Mouse (Mus musculus): Measurements from ENCODE around the gene Ywhab. TPM values are rescaled to one million over a fixed set of nuclear protein-coding genes. Genes with fewer than 3 reads are reported as not detected.

Ywhab gene
- 10 to 100 TPM; 39.0 to 41.5 (median 39.9) TPM for total RNA-seq (2022)

DNA sequence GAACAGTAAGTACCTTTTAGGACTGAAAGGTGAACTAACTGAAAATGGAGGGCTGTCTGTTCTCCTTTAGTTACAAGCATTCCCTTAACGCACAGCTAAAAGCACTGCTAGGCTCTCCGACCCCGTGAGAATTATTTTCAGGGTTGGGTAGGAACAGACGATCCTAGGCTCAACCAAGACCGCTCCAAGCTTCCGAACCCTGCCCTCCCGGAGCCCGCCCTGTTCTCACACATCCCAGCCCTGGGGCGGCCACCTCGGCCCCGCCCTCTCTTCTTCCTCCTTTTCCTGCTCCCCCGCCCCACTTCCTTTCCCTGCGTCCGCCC is at the start of gene Ywhab:
Gene Ywhab, plus strand, starts transcription at position 307 of the 323 bp plus-strand sequence.
- DNase-seq (ENCODE audit: low spot score in 2 of 2): no peak

DNA sequence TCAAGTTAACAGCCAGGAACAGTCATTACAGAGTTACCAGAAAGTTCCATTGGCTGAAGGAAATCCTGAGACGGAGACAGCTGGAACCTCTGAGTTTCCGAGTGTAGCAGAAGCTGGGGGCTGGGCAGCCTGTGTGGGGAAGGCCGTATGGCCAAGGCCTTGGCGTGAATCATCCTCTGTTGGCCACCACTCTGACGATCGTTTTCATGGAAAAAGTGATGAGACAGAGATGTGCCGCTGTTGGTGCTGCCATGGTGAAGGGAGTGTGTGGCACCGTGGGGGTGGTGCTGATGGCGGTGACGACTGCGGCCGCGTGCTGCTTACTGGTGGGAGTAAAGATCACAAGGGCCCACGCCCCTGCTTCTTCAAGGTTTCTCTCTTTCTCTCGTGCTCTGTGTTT is 48.5 kb upstream of the Ywhab start:
- no peak for DNase-seq (ENCODE audit: low spot score in 2 of 2)

DNA sequence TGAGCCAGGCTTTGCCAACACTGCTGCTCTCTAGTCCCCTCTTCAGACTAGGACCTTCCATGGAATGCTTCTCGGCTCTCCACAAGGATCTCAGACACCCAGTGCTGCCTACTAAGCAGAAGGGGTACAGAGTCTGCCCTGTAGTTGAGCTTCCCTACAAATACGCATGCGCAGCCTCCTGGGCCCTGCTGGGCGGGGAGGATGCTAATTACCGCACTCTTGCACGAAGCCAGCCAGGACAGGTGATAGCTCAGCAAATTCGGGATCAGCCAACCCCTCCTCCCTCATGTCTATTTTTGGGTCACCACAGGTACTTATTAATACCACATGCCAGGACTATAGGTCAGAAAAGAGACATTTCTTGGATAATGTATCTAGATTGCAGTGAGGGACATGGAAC is 46.8 kb upstream of the Ywhab start:
- DNase-seq (ENCODE audit: low spot score in 2 of 2): no peak

DNA sequence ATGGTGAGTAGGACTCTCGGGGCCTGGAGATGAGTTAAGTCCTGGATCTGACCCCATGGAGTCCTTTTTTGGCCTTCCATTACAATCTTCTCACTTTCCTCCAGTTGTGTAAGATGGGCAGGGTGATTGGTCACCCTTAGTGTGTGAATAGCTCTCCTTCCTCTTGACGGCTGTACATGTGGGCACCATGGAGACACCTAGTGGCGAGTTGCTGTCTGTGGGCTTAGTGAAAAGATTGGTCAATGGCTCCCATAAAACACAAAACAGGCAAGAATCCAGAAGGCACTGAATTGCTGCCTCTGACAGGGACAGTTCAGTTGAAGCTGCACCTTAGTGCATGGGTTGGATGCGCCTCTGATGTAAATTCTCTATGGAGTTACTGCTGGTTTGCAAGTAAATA is 43.0 kb upstream of the Ywhab start:
- peak; percentile 26 to 38 for DNase-seq (ENCODE audit: low spot score in 2 of 2)

DNA sequence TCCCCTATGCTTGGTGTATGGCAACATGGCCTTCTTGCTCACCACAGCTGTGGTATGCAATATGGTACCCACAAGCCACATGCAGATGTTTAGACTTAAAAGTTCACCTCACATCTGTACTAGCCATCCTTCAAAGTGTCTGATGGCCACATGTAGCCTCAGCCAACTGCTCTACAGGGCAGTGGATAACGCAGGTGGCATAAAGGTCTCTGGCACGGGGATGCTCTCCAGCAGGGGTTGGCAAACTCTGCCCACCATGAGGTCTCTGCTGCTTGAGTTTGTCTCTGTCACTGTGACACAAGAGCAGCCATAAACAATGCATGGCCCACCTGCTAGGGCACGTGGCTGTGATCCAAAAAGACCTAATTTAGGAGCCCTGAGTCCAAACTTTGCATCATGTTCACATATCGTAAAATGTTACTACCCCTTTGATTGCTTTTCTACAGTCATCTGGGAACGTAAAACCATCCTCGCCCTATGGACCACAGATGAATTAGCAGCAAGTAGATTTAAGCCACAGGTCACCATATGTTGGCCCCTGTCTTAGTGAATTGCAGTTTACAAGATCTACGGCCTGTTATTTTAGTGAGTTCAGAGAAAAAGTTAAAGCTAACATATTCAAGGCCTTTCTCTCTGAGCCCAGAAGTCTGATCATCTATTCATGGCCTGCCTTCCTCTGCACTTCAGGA is 41.0 kb upstream of the Ywhab start:
- DNase-seq (ENCODE audit: low spot score in 2 of 2): no peak

DNA sequence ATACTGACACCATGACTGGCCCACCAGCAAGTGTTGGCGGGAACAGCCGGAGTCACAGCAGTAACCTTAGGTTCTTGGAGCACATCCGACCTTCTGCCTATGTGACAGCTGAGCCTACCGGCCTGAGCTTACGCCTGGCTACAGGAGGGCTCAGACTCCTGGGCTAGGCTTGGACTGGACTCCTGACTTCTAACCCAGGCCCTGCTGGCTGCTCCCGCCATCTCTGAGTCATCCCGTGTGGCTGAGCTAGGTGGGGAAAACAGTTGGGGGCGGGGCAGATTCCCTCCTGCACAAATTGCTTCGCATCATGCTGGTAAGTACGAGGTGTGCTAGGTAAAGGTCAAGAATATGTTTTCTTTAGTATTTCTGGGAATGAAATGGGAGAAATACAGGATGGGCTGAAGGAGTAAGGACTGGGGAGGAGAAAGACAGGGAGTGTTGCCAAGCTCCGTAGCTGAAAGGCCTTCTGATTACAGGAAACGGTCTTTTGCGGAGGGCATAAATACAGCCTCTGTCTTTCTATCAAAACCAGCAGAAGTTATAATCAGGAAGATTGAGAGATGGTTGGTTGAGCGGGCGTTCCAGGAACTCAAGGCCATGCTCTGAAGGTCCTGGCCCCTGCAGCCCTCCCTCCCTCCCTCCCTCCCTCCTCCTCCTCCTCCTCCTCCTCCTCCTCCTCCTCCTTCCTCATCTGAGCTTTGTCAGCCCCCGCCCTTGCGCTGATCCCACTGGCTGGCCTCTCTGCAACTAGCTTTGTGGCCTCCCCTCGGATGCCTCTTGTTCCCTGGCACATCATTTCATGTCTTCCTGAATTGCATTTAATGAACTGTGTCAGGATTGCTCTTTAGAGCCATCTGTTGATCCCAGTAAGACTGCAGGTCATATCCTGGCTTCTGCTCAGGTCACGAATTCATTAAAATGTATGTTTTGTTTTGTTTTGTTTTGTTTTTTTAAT is 29.9 kb upstream of the Ywhab start:
- DNase-seq (ENCODE audit: low spot score in 2 of 2): no peak

DNA sequence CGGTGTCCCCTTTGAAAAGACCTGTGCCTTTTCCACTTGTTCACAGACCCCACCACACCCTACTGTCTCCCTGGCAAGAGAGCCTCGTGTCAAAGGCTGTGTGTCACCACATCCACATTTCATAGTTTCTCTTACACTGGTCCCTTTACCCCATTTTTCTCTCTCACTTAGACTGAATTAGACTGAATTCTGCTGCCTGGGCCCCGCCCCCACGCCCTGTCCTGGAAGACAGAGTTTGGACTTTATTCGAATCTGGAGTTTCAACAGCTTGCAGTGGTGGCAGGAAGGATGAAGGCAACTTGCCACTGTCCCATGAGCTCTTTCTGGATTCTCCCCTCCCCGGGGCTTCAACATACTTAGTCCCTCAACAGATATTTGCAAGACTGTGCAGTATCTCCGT is 29.1 kb upstream of the Ywhab start:
- DNase-seq (ENCODE audit: low spot score in 2 of 2): no peak

DNA sequence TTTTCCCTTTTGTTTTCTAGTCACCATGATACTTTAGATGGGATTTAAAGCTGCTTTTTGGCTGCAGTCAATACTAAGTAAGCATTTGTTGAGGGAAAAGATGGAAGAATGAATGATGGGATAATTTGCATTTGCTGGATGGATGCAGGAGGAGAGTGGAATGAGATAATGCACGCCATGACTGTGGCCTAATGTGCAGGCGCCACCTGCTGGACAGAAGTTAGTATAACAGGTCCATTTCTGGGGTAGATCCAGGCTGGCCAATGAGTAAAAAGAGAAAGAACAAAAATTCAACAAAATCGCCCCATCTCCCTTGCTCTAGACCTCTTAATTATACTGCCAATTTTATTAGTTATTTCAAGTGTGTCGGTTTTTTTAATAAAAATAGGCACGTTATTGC is 26.2 kb upstream of the Ywhab start:
- DNase-seq (ENCODE audit: low spot score in 2 of 2): no peak

DNA sequence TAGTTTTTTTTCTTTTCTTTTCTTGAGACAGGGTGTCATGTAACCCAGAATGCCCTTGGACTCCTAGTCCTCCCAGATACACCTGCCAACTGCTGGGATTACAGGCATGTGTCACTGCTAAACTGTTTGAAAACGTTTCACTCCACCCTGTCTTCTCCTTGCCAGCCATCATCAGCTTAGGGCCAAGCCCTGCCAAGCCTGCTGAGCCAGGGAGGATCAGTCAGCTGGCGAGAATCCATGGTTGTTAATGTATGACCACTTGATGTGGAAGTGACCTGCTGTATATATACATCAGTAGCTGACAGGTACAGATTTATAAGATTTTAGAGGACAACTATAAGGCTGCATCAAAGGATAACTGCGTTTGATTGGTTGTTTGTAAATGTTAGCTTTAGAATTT is 24.4 kb upstream of the Ywhab start:
- no peak for DNase-seq (ENCODE audit: low spot score in 2 of 2)

DNA sequence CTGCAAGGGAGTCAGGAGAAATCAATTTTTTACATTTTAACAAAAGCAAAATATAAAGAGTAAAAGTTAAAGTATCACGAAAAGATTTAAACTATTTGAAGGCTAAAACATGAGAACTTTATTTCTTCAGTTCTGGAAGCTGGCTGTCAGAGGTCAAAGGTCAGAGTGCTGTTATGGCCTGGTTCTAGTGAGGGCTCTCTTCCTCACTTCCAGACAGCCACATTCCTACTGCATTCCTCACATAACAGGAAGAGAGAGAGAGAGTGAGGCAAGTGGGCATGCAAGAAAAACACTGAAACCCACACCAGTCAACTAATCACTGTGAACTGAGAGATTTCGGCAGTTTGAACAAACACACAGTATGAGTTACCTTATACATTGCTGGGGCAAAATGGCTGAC is 20.7 kb upstream of the Ywhab start:
- DNase-seq (ENCODE audit: low spot score in 2 of 2): no peak

DNA sequence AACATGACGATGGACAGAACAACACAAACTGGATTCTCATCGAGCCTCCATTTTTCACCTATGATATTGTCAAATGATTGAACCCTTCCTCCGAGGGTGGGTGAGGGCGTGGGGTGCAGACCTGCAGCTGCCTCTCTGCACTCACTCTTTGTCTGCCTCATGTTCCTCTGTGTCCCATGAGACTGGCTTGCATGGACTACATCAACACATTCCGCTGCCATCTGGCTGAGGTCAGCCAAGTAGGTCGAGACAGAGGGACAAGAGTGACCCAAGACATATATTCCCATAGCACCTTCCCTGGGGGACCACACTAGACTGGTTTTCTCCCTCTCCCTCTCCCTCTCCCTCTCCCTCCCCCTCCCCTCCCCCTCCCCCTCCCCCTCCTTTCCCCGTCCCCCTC is 18.3 kb upstream of the Ywhab start:
- DNase-seq (ENCODE audit: low spot score in 2 of 2): no peak

DNA sequence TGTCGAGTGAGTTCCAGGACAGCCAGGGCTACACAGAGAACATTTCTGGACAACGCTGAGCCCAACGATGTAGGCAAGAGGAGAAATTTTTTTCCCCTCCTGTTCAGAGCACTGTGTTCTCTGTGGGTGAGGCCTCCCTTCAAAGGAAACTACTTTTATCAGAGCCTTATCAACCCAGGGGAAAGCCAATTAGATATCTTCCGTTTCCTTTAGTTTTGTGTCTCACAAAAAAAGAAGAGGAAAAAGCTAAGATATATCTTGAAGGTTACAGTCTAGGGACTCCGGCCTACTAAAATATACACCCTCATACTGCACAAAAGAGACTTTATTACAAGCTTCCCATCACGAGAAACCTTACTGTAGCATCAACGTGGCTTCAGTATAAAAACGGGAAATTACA is 7.5 kb upstream of the Ywhab start:
- no peak for DNase-seq (ENCODE audit: low spot score in 2 of 2)

DNA sequence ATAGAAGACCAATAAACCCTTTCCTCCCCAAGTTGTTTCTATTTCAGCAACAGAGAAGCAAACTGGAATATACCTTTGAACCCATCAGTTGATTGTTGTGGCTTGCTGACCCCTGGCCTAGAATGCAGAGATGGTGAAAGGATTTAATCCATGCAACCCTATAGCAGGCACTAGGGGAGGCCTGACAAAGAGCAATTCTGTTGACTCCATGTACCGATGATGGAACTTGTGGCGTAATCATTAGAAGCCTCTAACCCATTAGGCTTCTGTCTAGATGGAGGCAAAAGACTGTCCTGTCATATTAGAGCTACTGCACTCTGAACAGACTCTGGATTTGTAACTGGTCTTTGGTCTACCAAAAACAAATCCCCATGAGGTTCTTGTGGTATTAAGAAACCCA is 1.9 kb upstream of the Ywhab start:
- no peak for DNase-seq (ENCODE audit: low spot score in 2 of 2)

DNA sequence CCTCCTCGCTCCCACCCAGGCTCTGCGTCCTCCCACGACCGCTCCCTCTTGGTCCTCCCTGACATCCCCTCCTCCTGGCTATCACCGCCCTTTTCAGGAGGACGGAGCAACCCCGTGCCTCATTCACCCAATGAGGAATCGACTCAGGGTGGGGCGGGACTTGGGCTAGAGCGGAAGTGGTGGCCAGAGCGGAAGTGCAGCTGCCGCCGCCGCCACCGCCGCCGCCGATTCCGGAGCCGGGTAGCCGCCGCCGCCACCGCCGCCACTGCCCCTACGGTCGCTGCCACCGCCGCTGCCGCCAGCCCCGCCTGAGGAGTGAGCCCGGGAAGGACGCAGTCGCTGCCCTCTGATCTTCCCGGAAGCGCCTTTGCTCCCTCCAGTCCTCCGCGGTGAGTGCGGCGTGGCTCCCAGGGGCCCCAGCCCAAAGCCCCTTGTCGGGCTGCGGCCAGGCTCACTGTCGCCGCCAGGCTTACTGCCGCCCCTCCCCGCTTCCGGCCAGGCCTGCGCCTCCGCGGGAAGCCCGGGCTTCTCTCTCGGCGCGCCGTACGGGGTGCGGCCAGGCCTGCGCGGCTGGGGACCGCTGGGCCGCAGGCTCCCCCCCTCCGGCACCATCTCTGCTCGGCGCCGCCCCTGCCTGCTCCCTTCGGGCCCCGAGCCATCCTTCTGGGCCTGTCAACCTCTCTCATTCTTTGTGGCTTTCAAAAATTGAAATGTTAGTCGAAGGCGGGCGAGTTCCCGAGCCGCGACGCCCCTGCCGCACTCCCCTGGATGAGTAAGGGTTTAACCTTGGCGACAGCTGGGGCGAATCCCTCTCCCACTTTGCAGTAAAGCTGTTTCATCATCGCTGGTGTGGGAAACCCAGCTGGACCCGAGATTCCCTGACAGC is 460 bp downstream of the Ywhab start:
- DNase-seq (ENCODE audit: low spot score in 2 of 2): peak; percentile 85 to 89

DNA sequence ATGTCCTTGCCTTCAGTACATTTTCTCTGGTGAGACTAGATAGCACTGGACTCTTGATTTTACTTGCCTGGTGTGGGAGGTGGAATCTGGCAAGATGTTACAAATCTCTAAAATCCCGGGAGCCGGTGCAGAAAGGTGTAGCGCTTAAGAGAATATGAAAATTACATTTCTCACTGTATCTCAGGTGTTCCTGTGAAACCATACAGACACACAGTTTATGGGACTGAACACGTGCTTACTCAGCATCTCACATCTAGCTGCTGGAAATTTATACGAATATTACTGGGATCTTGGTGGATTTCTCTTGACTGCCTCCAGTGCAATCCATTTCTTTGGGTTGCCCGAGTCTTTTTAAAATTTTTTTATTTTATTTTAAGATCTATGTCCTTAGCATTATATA is 1.5 kb downstream of the Ywhab start:
- no peak for DNase-seq (ENCODE audit: low spot score in 2 of 2)

DNA sequence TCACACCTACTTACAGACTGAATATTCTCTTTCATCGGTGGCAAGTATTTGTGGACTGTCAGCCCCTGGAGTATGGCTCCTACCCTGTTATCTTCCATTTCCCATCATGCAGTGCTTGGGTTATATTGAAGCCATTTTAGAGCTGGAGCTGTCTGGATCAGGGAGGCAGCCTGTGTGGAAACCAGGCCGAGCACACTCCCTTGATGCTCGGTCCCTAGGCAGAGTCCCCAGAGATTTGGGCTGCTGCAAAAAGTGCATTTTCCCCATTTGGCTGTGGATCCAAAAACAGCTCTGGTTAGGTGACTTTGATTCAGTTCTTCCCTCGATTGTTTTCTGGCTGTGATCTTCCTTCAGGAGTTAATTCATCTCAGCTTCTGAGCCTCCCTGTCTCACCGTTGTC is 2.1 kb downstream of the Ywhab start:
- no peak for DNase-seq (ENCODE audit: low spot score in 2 of 2)

DNA sequence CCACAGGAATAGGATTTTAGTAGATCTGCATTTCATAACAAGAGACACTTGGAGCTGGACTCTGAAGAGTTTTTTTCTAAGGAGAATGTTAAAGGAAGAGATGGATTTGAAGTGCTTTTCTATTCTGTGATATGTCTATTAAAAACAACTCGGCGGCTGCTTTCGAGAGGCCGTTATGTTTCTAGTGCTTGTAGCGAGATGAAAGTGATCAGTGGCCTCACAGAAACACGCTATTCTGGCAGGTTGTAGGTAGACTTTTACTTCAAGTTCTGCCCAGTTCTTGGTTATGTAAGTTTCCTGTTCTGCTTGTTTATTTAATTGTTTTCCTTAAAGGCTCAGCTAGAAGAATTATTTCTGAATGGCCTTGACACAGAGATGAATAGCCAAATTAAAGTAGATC is 4.2 kb downstream of the Ywhab start:
- DNase-seq (ENCODE audit: low spot score in 2 of 2): no peak

DNA sequence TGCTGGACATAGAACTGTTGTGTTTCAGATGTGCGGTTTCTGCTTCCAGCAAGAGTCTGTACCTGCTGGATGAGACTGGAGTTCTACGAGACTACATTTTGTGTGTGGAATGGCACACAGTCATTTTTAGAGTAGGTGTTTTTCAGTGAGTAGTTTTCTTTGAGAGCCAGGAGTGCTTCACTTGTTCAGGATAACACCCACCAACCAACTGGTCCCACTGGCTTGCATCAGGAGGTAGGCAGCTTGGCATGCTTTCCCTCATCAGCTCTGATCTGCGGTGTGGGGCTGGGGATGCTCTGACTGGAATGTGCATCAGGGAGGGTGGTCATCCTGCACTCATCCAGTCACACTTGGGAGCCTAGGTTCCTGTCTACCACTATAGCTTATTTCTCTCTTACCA is 7.9 kb downstream of the Ywhab start:
- no peak for DNase-seq (ENCODE audit: low spot score in 2 of 2)

DNA sequence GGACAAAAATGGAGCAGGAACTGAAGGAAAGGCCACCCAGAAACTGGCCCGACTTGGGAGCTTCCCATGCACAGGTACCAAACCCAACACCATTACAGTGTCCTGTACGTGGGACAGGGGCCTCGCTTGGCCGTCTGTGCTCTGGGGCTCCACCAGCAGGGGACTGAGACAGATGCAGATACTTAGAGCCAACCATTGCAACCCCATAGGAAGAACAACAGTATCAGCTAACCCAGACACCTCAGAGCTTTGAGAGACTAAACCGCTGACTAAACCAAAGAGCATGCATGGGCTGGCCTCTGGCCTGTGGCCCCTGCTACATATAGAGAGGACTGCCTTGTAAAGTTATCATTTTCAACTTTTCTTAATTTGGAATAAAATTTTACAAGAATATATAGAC is 9.7 kb downstream of the Ywhab start:
- no peak for DNase-seq (ENCODE audit: low spot score in 2 of 2)

DNA sequence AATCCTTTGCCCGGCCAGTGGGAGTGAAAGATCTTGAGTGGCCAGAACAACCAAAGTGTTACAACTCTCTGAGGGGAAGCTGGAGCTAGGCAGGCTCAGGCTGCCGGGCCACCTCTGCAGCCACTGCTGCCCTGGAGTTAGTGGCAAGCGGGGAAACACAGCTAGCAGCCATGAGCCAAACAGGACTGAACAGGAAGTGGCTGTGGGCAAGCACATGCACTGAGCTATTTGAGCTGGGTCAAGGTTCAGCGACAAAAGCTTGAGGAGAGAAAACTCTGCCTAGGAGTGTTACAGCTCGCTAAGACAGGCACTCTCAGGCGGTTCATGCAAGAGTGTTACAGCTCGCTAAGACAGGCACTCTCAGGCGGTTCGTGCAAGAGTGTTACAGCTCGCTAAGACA is 12.2 kb downstream of the Ywhab start:
- DNase-seq (ENCODE audit: low spot score in 2 of 2): no peak

DNA sequence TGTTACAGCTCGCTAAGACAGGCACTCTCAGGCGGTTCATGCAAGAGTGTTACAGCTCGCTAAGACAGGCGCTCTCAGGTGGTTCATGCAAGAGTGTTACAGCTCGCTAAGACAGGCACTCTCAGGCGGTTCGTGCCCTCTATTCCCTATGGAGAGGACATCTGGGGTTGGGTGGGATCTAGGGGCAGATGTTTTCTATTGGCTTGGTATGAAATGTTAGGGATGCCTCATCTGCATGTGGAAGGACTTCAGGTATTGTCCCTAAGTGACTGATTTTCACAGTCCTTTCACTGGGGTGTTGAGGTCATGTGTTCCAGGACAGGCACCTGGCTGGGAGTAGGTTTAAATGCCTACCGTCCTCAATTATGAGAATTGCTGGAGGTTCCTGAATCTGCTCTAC is 12.8 kb downstream of the Ywhab start:
- DNase-seq (ENCODE audit: low spot score in 2 of 2): no peak

DNA sequence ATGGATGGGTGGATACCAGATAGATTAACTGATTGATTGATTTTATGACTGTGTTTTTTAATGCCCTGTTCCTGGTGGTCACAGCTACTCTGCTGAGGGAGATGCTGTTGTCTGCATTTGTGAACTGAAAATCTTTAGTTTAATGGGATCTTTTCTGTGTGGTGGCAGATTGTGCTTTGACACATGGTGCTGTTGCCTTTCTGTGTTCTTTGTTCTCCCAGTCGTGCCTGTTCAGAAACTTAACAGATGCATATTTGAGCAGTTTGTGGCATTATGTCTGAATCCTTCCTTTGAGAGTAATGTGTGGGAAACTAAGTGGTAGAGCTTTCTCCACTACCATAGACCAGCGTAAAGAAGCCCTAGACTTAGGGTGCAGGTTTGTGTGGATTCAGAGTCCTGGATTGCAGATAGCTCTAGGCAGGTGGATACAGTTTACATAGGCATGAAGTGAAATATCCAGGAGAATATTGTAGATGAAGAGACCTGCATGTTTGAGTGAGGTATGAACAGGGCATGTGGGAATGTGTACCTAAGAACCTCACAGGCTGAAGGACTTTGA is 13.3 kb downstream of the Ywhab start:
- no peak for DNase-seq (ENCODE audit: low spot score in 2 of 2)

All from gastrocnemius, adult 8-10 months (tissue).